Mouse (Mus musculus): ENCODE results near the gene Npas1. TPM values are rescaled to one million over a fixed set of nuclear protein-coding genes. Genes with fewer than 3 reads are reported as not detected.

Npas1 gene
- polyA plus RNA-seq, 2 experiments, result 0.03 to 0.15 TPM

- Histone ChIP-seq H3K4me2 (replicated peaks; ENCODE audit: low read depth, low read length, severe bottlenecking) (no peak overlapping the region), H3K4me3 (replicated peaks; ENCODE audit: low read length) (no peak overlapping the region), H3K27ac (replicated peaks; ENCODE audit: low read depth, low read length) (no peak overlapping the region), H3K9me3 (ENCODE audit: control insufficient read depth, low read length) (no peaks in the 10 kb centered on the region), H3K36me3 (ENCODE audit: control insufficient read depth, insufficient read depth, low read length) (peaks cover 72% of the 10 kb centered on the region), H3K27me3 (ENCODE audit: control insufficient read depth, insufficient read depth, low read length) (no peaks in the 10 kb centered on the region), H3K9ac (ENCODE audit: low read depth, low read length, severe bottlenecking) (no peak overlapping the region), H3K4me1 (ENCODE audit: control insufficient read depth, insufficient read depth, low read length) (no peaks in the 10 kb centered on the region)
- no peak for TF ChIP-seq POLR2A (IDR thresholded peaks at IDR 0.05; ENCODE audit: borderline replicate concordance, extremely low read depth, insufficient read depth, insufficient read length)
- ATAC-seq (ENCODE audit: low FRiP score, low read depth), result no peak
- DNase-seq (ENCODE audit: low spot score), result no peak
- 90% methylated on average over 9 of the region's 9 CpGs for WGBS
These were observed 42.4 kb downstream of the Npas1 start for GRCm38 (mm10) chr7:16435088-16435487.

DNA sequence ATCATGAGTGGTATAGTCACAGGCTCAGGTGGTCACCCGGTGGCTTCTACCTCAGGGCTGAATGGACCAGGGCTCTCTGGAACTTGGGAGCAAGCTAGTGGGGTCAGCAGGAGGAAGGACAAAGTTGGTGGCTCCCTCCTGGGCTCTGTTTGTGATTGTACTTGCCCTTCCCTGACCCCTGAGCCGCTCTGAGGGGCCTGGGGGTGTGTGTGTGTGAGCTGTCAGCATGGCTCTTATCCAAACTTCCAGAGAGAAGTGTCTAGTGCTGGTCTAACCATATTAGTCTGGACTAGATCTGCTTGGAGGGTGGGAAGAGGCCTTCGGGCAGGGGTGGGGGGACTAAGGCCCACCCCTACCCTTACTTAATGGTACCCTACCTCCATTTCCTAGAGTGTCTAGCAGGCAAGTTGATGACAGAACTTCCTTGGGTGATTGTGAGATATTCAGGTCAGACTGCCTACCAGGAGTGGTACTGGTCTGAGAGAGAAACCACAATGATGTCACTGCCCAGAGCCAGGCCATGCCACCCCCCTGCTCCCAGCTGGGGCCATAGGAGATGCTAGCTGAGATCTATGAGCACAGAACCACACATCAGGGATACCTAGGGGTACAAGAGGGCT is 44.1 kb downstream of the Npas1 start:
- H3K36me3 ChIP-seq (ENCODE audit: control insufficient read depth, insufficient read depth, low read length), result peaks cover 88% of the 10 kb centered on the region
- H3K9ac ChIP-seq (ENCODE audit: low read depth, low read length, severe bottlenecking), result no peak overlapping the region
- H3K27ac ChIP-seq (replicated peaks; ENCODE audit: low read depth, low read length), result no peak overlapping the region
- H3K4me1 ChIP-seq (ENCODE audit: control insufficient read depth, insufficient read depth, low read length), result no peaks in the 10 kb centered on the region
- no peak for TF ChIP-seq POLR2A (IDR thresholded peaks at IDR 0.05; ENCODE audit: borderline replicate concordance, extremely low read depth, insufficient read depth, insufficient read length)
- H3K27me3 ChIP-seq (ENCODE audit: control insufficient read depth, insufficient read depth, low read length), result no peaks in the 10 kb centered on the region
- H3K9me3 ChIP-seq (ENCODE audit: control insufficient read depth, low read length), result no peaks in the 10 kb centered on the region
- ATAC-seq (ENCODE audit: low FRiP score, low read depth) (no peak), DNase-seq (ENCODE audit: low spot score) (no peak)
- WGBS, result 87% methylated on average over 3 of the region's 3 CpGs
- H3K4me2 ChIP-seq (replicated peaks; ENCODE audit: low read depth, low read length, severe bottlenecking), result no peak overlapping the region
- no peak overlapping the region for H3K4me3 ChIP-seq (replicated peaks; ENCODE audit: low read length)

GRCm38 (mm10) chr7:16426129-16426729 is 51.3 kb downstream of the Npas1 start:
- Histone ChIP-seq H3K27me3 (ENCODE audit: control insufficient read depth, insufficient read depth, low read length) (no peaks in the 10 kb centered on the region), H3K36me3 (ENCODE audit: control insufficient read depth, insufficient read depth, low read length) (peaks cover 97% of the 10 kb centered on the region), H3K9me3 (ENCODE audit: control insufficient read depth, low read length) (no peaks in the 10 kb centered on the region), H3K4me2 (replicated peaks; ENCODE audit: low read depth, low read length, severe bottlenecking) (no peak overlapping the region), H3K9ac (ENCODE audit: low read depth, low read length, severe bottlenecking) (no peak overlapping the region), H3K27ac (replicated peaks; ENCODE audit: low read depth, low read length) (no peak overlapping the region), H3K4me1 (ENCODE audit: control insufficient read depth, insufficient read depth, low read length) (no peaks in the 10 kb centered on the region), H3K4me3 (replicated peaks; ENCODE audit: low read length) (no peak overlapping the region)
- no peak for TF ChIP-seq POLR2A (IDR thresholded peaks at IDR 0.05; ENCODE audit: borderline replicate concordance, extremely low read depth, insufficient read depth, insufficient read length)
- 61% methylated on average over 4 of the region's 4 CpGs for WGBS
- ATAC-seq (ENCODE audit: low FRiP score, low read depth) (0 out of 2 replicates have a peak, but pooled peaks have one; percentile 57), DNase-seq (ENCODE audit: low spot score) (peak; percentile 73)

DNA sequence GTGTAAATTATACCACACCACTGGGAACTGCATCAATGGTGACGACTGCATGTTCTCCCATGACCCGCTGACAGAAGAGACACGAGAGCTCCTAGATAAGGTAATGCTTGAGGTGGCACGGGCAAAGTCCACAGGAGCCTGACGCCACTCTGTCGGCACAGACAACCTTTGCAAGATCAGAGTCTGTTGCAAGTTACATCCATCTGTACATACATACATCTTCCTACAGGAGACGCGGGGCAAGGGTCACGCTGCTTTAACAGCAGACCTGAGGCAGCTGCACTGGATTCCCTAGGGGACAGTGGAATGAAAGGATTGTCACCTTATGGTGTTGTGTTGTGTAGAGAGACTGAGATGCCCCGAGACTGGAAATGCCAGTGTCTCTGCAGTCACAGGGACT is 51.8 kb downstream of the Npas1 start:
- no peak for ATAC-seq (ENCODE audit: low FRiP score, low read depth)
- no peak overlapping the region for H3K27ac ChIP-seq (replicated peaks; ENCODE audit: low read depth, low read length)
- no peak overlapping the region for H3K9ac ChIP-seq (ENCODE audit: low read depth, low read length, severe bottlenecking)
- H3K4me2 ChIP-seq (replicated peaks; ENCODE audit: low read depth, low read length, severe bottlenecking), result no peak overlapping the region
- H3K4me3 ChIP-seq (replicated peaks; ENCODE audit: low read length), result no peak overlapping the region
- DNase-seq (ENCODE audit: low spot score), result no peak
- 93% methylated on average over 10 of the region's 10 CpGs for whole genome bisulfite sequencing
- no peaks in the 10 kb centered on the region for H3K4me1 ChIP-seq (ENCODE audit: control insufficient read depth, insufficient read depth, low read length)
- TF ChIP-seq POLR2A (IDR thresholded peaks at IDR 0.05; ENCODE audit: borderline replicate concordance, extremely low read depth, insufficient read depth, insufficient read length), result no peak
- H3K36me3 ChIP-seq (ENCODE audit: control insufficient read depth, insufficient read depth, low read length), result peaks cover 97% of the 10 kb centered on the region
- H3K9me3 ChIP-seq (ENCODE audit: control insufficient read depth, low read length), result no peaks in the 10 kb centered on the region
- H3K27me3 ChIP-seq (ENCODE audit: control insufficient read depth, insufficient read depth, low read length), result no peaks in the 10 kb centered on the region

GRCm38 (mm10) chr7:16423731-16424130 is 53.8 kb downstream of the Npas1 start:
- H3K27me3 ChIP-seq (ENCODE audit: control insufficient read depth, insufficient read depth, low read length), result no peaks in the 10 kb centered on the region
- DNase-seq (ENCODE audit: low spot score) (no peak), ATAC-seq (ENCODE audit: low FRiP score, low read depth) (no peak)
- no peak overlapping the region for H3K4me2 ChIP-seq (replicated peaks; ENCODE audit: low read depth, low read length, severe bottlenecking)
- no peak overlapping the region for H3K27ac ChIP-seq (replicated peaks; ENCODE audit: low read depth, low read length)
- H3K36me3 ChIP-seq (ENCODE audit: control insufficient read depth, insufficient read depth, low read length), result peaks cover 97% of the 10 kb centered on the region
- H3K9me3 ChIP-seq (ENCODE audit: control insufficient read depth, low read length), result no peaks in the 10 kb centered on the region
- H3K4me1 ChIP-seq (ENCODE audit: control insufficient read depth, insufficient read depth, low read length), result no peaks in the 10 kb centered on the region
- no peak overlapping the region for H3K9ac ChIP-seq (ENCODE audit: low read depth, low read length, severe bottlenecking)
- no peak overlapping the region for H3K4me3 ChIP-seq (replicated peaks; ENCODE audit: low read length)
- WGBS, result 94% methylated on average over 9 of the region's 9 CpGs
- TF ChIP-seq POLR2A (IDR thresholded peaks at IDR 0.05; ENCODE audit: borderline replicate concordance, extremely low read depth, insufficient read depth, insufficient read length), result no peak

Measured in limb, embryonic 14.5 days (tissue).